Mouse (Mus musculus) spleen, adult 2 months (tissue): ENCODE measurements around the gene Gm4881.

ENCODE experiments used
- CTCF ChIP-seq: fragments of 200-500 bp; IDR thresholded peaks from 2 replicates; pipeline ENCODE4 v1.5.1; 2011; ENCODE audit warnings: mild to moderate bottlenecking, inconsistent platforms; ENCODE audit not compliant: insufficient read depth, insufficient read length, insufficient replicate concordance; ENCODE audit errors: extremely low read depth
- POLR2A ChIP-seq: fragments of 200-500 bp; IDR thresholded peaks from 2 replicates; pipeline ENCODE4 v1.6.1; 2011; ENCODE audit warnings: low read depth, low read length, inconsistent platforms

- TF ChIP-seq CTCF (no peak), POLR2A (no peak)
These were observed 9.7 kb upstream of the Gm4881 start for GRCm38 (mm10) chr7:24953966-24954365.
